Mouse (Mus musculus): ENCODE results near the gene Pdcd7.

Gene Pdcd7

GRCm38 (mm10) chr9:65356971-65357370 is 11.1 kb downstream of the Pdcd7 start:
- no peak for DNase-seq (ENCODE audit: low spot score)

- no peak for DNase-seq (ENCODE audit: low spot score)
Measured at GRCm38 (mm10) chr9:65358956-65359480, 13.1 kb downstream of the Pdcd7 start.

GRCm38 (mm10) chr9:65360641-65361448 is 14.9 kb downstream of the Pdcd7 start, which contains the start of gene Ubap1l:
TSS of gene Ubap1l (plus strand) at chr9:65361041.
- DNase-seq (ENCODE audit: low spot score), result no peak

GRCm38 (mm10) chr9:65363684-65364083 is 17.8 kb downstream of the Pdcd7 start:
- no peak for DNase-seq (ENCODE audit: low spot score)

GRCm38 (mm10) chr9:65365721-65366120 is 19.8 kb downstream of the Pdcd7 start:
- DNase-seq (ENCODE audit: low spot score), result no peak

GRCm38 (mm10) chr9:65371756-65372155 is 25.9 kb downstream of the Pdcd7 start:
- DNase-seq (ENCODE audit: low spot score), result no peak

GRCm38 (mm10) chr9:65372449-65372848 is 26.5 kb downstream of the Pdcd7 start:
- no peak for DNase-seq (ENCODE audit: low spot score)

- no peak for DNase-seq (ENCODE audit: low spot score)
Measured at GRCm38 (mm10) chr9:65374468-65375162, 28.7 kb downstream of the Pdcd7 start.

GRCm38 (mm10) chr9:65375163-65375934 is 29.4 kb downstream of the Pdcd7 start:
- DNase-seq (ENCODE audit: low spot score), result no peak

- DNase-seq (ENCODE audit: low spot score), result no peak
Measured at GRCm38 (mm10) chr9:65381017-65381590, 35.2 kb downstream of the Pdcd7 start.

- DNase-seq (ENCODE audit: low spot score), result no peak
Measured at GRCm38 (mm10) chr9:65382031-65382750, 36.3 kb downstream of the Pdcd7 start.

- DNase-seq (ENCODE audit: low spot score), result no peak
Measured at GRCm38 (mm10) chr9:65382751-65383097, 36.8 kb downstream of the Pdcd7 start.

- no peak for DNase-seq (ENCODE audit: low spot score)
Measured at GRCm38 (mm10) chr9:65384276-65384675, 38.4 kb downstream of the Pdcd7 start.

- no peak for DNase-seq (ENCODE audit: low spot score)
Measured at GRCm38 (mm10) chr9:65386373-65387140, 40.7 kb downstream of the Pdcd7 start.

- no peak for DNase-seq (ENCODE audit: low spot score)
Measured at GRCm38 (mm10) chr9:65390752-65391612, 45.1 kb downstream of the Pdcd7 start.

GRCm38 (mm10) chr9:65391613-65391964 is 45.7 kb downstream of the Pdcd7 start, which contains the start of gene Kbtbd13:
TSS of gene Kbtbd13 (minus strand) at chr9:65391652.
- DNase-seq (ENCODE audit: low spot score), result no peak

- DNase-seq (ENCODE audit: low spot score), result no peak
Measured at GRCm38 (mm10) chr9:65392638-65393364, 46.9 kb downstream of the Pdcd7 start.

- DNase-seq (ENCODE audit: low spot score), result no peak
Measured at GRCm38 (mm10) chr9:65393606-65394005, 47.7 kb downstream of the Pdcd7 start.

GRCm38 (mm10) chr9:65394360-65394759 is 48.5 kb downstream of the Pdcd7 start:
- no peak for DNase-seq (ENCODE audit: low spot score)
